Mouse (Mus musculus): ENCODE measurements around the gene Filip1. TPM values are rescaled to one million over a fixed set of nuclear protein-coding genes. Genes with fewer than 3 reads are reported as not detected.

Filip1 gene
- polyA plus RNA-seq, 1 experiment: 1.7 TPM

DNA sequence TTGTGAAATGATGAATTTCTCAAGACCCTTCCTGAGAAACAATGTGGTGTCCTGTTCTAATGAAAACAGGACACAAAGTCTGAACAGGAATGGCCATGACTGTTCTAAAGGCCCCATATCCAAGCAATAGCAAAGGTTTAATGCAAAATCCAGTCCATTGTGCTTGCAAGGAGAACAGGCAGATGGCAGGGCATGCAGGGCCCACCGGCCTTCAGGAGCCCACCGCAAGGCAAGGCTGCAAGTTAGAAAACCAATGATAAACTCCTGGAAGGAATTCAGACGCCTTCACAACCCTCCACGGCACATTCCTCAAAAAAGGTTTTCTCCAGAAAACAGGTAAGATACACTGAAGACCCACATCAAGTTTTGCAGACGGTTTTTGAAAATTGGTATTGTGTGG lies 99.7 kb downstream of the Filip1 start:
- Histone ChIP-seq H3K27me3 (ENCODE audit: control insufficient read depth, insufficient read depth, low read length) (no peaks in the 10 kb centered on the region), H3K4me3 (ENCODE audit: low read depth, low read length) (no peak overlapping the region), H3K36me3 (ENCODE audit: control insufficient read depth, insufficient read depth, low read length) (no peaks in the 10 kb centered on the region), H3K4me1 (ENCODE audit: control insufficient read depth, insufficient read depth, insufficient read length, low read length) (no peaks in the 10 kb centered on the region), H3K27ac (ENCODE audit: insufficient read depth, low read depth, low read length) (no peak overlapping the region)
- 81% methylated on average over 5 of the region's 5 CpGs for WGBS
- TF ChIP-seq POLR2A (IDR thresholded peaks at IDR 0.05; ENCODE audit: low read depth, low read length) (no peak), CTCF (IDR thresholded peaks at IDR 0.05; ENCODE audit: extremely low read depth, insufficient read length, insufficient replicate concordance, low read depth, low read length) (no peak)

- TF ChIP-seq POLR2A (IDR thresholded peaks at IDR 0.05; ENCODE audit: low read depth, low read length): no peak
- no peak for TF ChIP-seq CTCF (IDR thresholded peaks at IDR 0.05; ENCODE audit: extremely low read depth, insufficient read length, insufficient replicate concordance, low read depth, low read length)
- H3K27ac ChIP-seq (ENCODE audit: insufficient read depth, low read depth, low read length): no peak overlapping the region
- H3K4me3 ChIP-seq (ENCODE audit: low read depth, low read length): no peak overlapping the region
- H3K27me3 ChIP-seq (ENCODE audit: control insufficient read depth, insufficient read depth, low read length): no peaks in the 10 kb centered on the region
- 95% methylated on average over 3 of the region's 3 CpGs for WGBS
- H3K36me3 ChIP-seq (ENCODE audit: control insufficient read depth, insufficient read depth, low read length): no peaks in the 10 kb centered on the region
- no peaks in the 10 kb centered on the region for H3K4me1 ChIP-seq (ENCODE audit: control insufficient read depth, insufficient read depth, insufficient read length, low read length)
These were observed 102.5 kb downstream of the Filip1 start for GRCm38 (mm10) chr9:79910166-79910565.

- no peak overlapping the region for H3K4me3 ChIP-seq (ENCODE audit: low read depth, low read length)
- H3K36me3 ChIP-seq (ENCODE audit: control insufficient read depth, insufficient read depth, low read length): no peaks in the 10 kb centered on the region
- no peak overlapping the region for H3K27ac ChIP-seq (ENCODE audit: insufficient read depth, low read depth, low read length)
- WGBS: 44% methylated on average over 3 of the region's 3 CpGs
- H3K27me3 ChIP-seq (ENCODE audit: control insufficient read depth, insufficient read depth, low read length): no peaks in the 10 kb centered on the region
- no peaks in the 10 kb centered on the region for H3K4me1 ChIP-seq (ENCODE audit: control insufficient read depth, insufficient read depth, insufficient read length, low read length)
- TF ChIP-seq POLR2A (IDR thresholded peaks at IDR 0.05; ENCODE audit: low read depth, low read length) (no peak), CTCF (IDR thresholded peaks at IDR 0.05; ENCODE audit: extremely low read depth, insufficient read length, insufficient replicate concordance, low read depth, low read length) (no peak)
These were observed 113.8 kb downstream of the Filip1 start for GRCm38 (mm10) chr9:79898815-79899214.

GRCm38 (mm10) chr9:79894665-79895064 lies 118.0 kb downstream of the Filip1 start:
- H3K4me3 ChIP-seq (ENCODE audit: low read depth, low read length): no peak overlapping the region
- no peaks in the 10 kb centered on the region for H3K36me3 ChIP-seq (ENCODE audit: control insufficient read depth, insufficient read depth, low read length)
- 76% methylated on average over 5 of the region's 5 CpGs for WGBS
- no peaks in the 10 kb centered on the region for H3K4me1 ChIP-seq (ENCODE audit: control insufficient read depth, insufficient read depth, insufficient read length, low read length)
- no peak overlapping the region for H3K27ac ChIP-seq (ENCODE audit: insufficient read depth, low read depth, low read length)
- TF ChIP-seq POLR2A (IDR thresholded peaks at IDR 0.05; ENCODE audit: low read depth, low read length): no peak
- no peak for TF ChIP-seq CTCF (IDR thresholded peaks at IDR 0.05; ENCODE audit: extremely low read depth, insufficient read length, insufficient replicate concordance, low read depth, low read length)
- no peaks in the 10 kb centered on the region for H3K27me3 ChIP-seq (ENCODE audit: control insufficient read depth, insufficient read depth, low read length)

DNA sequence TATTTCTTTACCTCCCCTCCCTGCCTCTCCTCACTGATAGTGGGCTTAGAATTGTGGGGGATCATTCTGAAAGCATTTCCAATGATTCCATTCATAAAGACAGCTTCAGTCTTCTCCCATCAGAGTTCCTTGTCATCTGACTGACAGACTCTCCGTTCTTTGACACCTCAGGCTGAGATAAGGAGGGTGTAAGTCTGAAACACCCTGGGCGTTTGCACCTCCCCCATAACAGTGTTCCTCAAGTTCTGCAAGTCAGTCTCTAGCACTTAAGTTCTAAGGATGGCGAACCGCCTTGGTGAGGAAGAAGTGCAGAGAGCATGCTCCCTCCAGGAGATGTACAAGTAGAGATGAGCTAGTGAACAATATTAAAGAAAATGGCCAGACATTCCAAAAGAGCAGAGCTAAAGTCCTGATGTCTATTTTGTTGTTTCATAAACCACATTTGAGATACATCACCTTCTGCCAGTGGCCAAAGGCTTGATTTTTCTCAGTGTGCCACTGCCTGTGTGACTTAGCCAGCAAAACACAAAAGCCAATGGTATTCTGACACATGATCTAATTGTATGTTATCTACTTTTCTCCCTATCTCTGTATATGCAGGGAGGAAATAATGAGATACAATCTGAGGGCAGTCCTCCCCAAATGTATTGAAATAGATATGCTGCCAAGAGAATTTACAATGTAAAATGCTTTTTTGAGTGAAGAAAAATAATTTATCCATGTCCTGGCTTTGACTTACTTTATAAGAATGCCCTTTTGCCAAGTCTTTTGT lies 118.6 kb downstream of the Filip1 start:
- no peak overlapping the region for H3K27ac ChIP-seq (ENCODE audit: insufficient read depth, low read depth, low read length)
- H3K4me3 ChIP-seq (ENCODE audit: low read depth, low read length): no peak overlapping the region
- no peaks in the 10 kb centered on the region for H3K4me1 ChIP-seq (ENCODE audit: control insufficient read depth, insufficient read depth, insufficient read length, low read length)
- H3K36me3 ChIP-seq (ENCODE audit: control insufficient read depth, insufficient read depth, low read length): no peaks in the 10 kb centered on the region
- no peaks in the 10 kb centered on the region for H3K27me3 ChIP-seq (ENCODE audit: control insufficient read depth, insufficient read depth, low read length)
- 57% methylated on average over 4 of the region's 4 CpGs for WGBS
- TF ChIP-seq POLR2A (IDR thresholded peaks at IDR 0.05; ENCODE audit: low read depth, low read length): no peak

DNA sequence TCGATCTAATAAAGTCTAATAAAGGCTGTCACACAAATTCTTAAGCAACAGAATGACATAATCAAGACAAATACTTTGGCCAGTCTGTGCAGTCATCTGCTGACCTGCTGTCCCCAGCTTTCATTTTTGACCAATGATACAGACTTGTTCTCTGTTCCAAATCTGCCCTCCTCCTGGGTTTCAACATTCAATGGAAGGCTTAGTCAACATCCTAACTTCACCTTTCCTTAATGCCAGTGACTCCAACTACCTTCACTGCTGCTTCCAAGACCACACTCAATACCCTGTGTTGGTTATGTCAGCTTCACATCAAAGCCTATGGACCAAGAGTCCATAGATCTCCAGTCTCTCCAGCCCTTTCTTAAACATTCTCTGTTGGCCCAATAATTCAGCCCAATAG lies 120.5 kb downstream of the Filip1 start:
- H3K4me1 ChIP-seq (ENCODE audit: control insufficient read depth, insufficient read depth, insufficient read length, low read length): no peaks in the 10 kb centered on the region
- H3K4me3 ChIP-seq (ENCODE audit: low read depth, low read length): no peak overlapping the region
- H3K36me3 ChIP-seq (ENCODE audit: control insufficient read depth, insufficient read depth, low read length): no peaks in the 10 kb centered on the region
- WGBS: 68% methylated on average over 1 of the region's 1 CpGs
- TF ChIP-seq POLR2A (IDR thresholded peaks at IDR 0.05; ENCODE audit: low read depth, low read length): no peak
- TF ChIP-seq CTCF (IDR thresholded peaks at IDR 0.05; ENCODE audit: extremely low read depth, insufficient read length, insufficient replicate concordance, low read depth, low read length): no peak
- H3K27me3 ChIP-seq (ENCODE audit: control insufficient read depth, insufficient read depth, low read length): no peaks in the 10 kb centered on the region
- no peak overlapping the region for H3K27ac ChIP-seq (ENCODE audit: insufficient read depth, low read depth, low read length)

DNA sequence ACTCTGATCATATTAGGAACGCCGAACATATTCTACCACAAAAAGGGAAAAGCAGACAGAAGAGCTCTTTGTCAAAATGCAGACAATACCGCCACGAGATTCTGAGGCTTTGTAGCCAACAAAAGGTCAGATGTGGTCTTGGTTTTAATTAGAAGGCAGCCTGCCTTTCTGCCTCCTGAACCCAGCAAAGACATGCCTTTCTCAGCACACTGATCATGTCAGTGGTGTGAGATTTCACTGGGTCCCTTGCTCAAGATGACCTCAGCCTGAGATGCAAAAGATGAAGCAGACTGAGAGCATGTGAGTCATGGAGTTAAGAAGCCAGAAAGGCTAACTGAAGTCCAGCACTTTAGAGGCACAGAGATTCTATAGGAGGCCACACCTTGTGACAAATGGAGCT lies 122.2 kb downstream of the Filip1 start:
- TF ChIP-seq CTCF (IDR thresholded peaks at IDR 0.05; ENCODE audit: extremely low read depth, insufficient read length, insufficient replicate concordance, low read depth, low read length) (no peak), POLR2A (IDR thresholded peaks at IDR 0.05; ENCODE audit: low read depth, low read length) (no peak)
- H3K27me3 ChIP-seq (ENCODE audit: control insufficient read depth, insufficient read depth, low read length): no peaks in the 10 kb centered on the region
- no peaks in the 10 kb centered on the region for H3K4me1 ChIP-seq (ENCODE audit: control insufficient read depth, insufficient read depth, insufficient read length, low read length)
- H3K27ac ChIP-seq (ENCODE audit: insufficient read depth, low read depth, low read length): no peak overlapping the region
- WGBS: 76% methylated on average over 4 of the region's 4 CpGs
- H3K4me3 ChIP-seq (ENCODE audit: low read depth, low read length): no peak overlapping the region
- no peaks in the 10 kb centered on the region for H3K36me3 ChIP-seq (ENCODE audit: control insufficient read depth, insufficient read depth, low read length)
